Mouse (Mus musculus) thymus, adult 2 months (tissue): ENCODE data around the gene Lman1l.

Source experiments
- CTCF ChIP-seq: fragments of 200-500 bp; IDR thresholded peaks from 2 replicates; pipeline ENCODE4 v1.5.1; 2012; ENCODE audit warnings: mild to moderate bottlenecking, control low read depth, low read length, moderate library complexity, borderline replicate concordance; ENCODE audit not compliant: control insufficient read depth, poor library complexity, insufficient read depth; ENCODE audit errors: extremely low read depth
- POLR2A ChIP-seq: fragments of 200-500 bp; IDR thresholded peaks from 2 replicates; pipeline ENCODE4 v1.6.1; 2012; ENCODE audit warnings: mild to moderate bottlenecking, low read length, control low read depth, moderate library complexity; ENCODE audit not compliant: control insufficient read depth, poor library complexity, insufficient read depth; ENCODE audit errors: extremely low read depth

- no peak for TF ChIP-seq CTCF
- no peak for TF ChIP-seq POLR2A
These were observed 8.1 kb upstream of the Lman1l start for GRCm38 (mm10) chr9:57628717-57629116.
